Mouse (Mus musculus) megakaryocyte, embryonic 14.5 days (primary cell): ENCODE measurements at regions not wholly inside any gene's neighbourhood (a gene's known extent, or its start where the extent isn't known, plus 50 kb on each side); places are given as distances from the start of the nearest gene placed in this dataset.

Experiments used
- FLI1 ChIP-seq: IDR thresholded peaks from 2 replicates; pipeline ENCODE4 v1.6.1; 2012; ENCODE audit warnings: low read length, inconsistent platforms, mixed read lengths
- GATA1 ChIP-seq: IDR thresholded peaks from 3 replicates; pipeline ENCODE4 v1.6.1; 2012; ENCODE audit warnings: mixed read lengths, low read length, inconsistent platforms, borderline replicate concordance

- TF ChIP-seq GATA1 (no peak), FLI1 (no peak)
Measured at GRCm38 (mm10) chr7:138107471-138108210, 289.9 kb downstream of the Tcerg1l start.
